27 mouse cellular contexts compared by ENCODE assay signal in the genomic region with DNA sequence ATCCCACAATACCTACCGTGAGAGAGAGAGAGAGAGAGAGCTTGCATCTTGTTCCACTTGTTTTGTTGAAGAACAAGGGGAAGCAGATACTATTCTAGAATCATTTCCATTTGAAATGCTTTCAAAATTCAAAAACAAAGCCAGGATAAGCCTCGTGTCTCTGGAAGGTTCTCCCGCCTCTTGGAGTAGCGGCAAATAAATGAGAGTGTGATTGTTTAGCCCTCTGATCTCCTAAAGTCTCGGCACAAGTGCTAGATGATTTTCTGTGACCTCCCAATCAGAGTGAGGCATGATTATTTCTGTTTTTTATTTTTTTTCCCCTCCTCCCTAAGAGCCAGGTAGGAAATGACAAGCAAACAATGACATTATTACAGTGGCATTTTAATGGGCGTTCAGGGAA.
"Had no signal": no experiment of that assay in that cellular context is flagged by ENCODE, and none has a peak within 500 bp of the region (broad histone marks: within the 10 kb centered on the region; RNA-seq: fewer than 3 reads in every experiment).

No protein-coding gene starts in this region.

- ATAC-seq: hindbrain, postnatal 0 days; intestine, embryonic 16.5 days; liver, embryonic 12.5 days had no signal

- H3K36me3 ChIP-seq: heart, embryonic 13.5 days; heart, embryonic 15.5 days; hindbrain, embryonic 13.5 days; hindbrain, embryonic 15.5 days; kidney, embryonic 15.5 days; limb, embryonic 13.5 days; limb, embryonic 15.5 days; liver, embryonic 12.5 days had no signal

- H3K9ac ChIP-seq: heart, embryonic 13.5 days; heart, embryonic 15.5 days; hindbrain, embryonic 13.5 days; hindbrain, embryonic 15.5 days; kidney, embryonic 15.5 days; limb, embryonic 13.5 days; limb, embryonic 15.5 days; liver, embryonic 12.5 days; liver, embryonic 14.5 days had no signal

- H3K27ac ChIP-seq: heart, adult 2 months; heart, embryonic 13.5 days; heart, embryonic 15.5 days; hindbrain, embryonic 13.5 days; hindbrain, embryonic 15.5 days; hindbrain, postnatal 0 days; kidney, embryonic 15.5 days; kidney, postnatal 0 days; limb, embryonic 13.5 days; limb, embryonic 15.5 days; liver, embryonic 12.5 days; liver, embryonic 14.5 days had no signal

- H3K27me3 ChIP-seq: heart, embryonic 13.5 days; heart, embryonic 15.5 days; hindbrain, embryonic 15.5 days; kidney, embryonic 15.5 days; limb, embryonic 15.5 days; liver, embryonic 12.5 days had no signal

- H3K4me3 ChIP-seq: heart, adult 2 months; heart, embryonic 13.5 days; heart, embryonic 15.5 days; hindbrain, embryonic 13.5 days; hindbrain, embryonic 15.5 days; kidney, embryonic 15.5 days; limb, embryonic 13.5 days; limb, embryonic 15.5 days; liver, embryonic 12.5 days had no signal

- H3K9me3 ChIP-seq: heart, embryonic 13.5 days; heart, embryonic 15.5 days; hindbrain, embryonic 13.5 days; hindbrain, embryonic 15.5 days; kidney, embryonic 15.5 days; limb, embryonic 13.5 days; limb, embryonic 15.5 days had no signal

- H3K4me1 ChIP-seq: heart, embryonic 13.5 days; heart, embryonic 15.5 days; kidney, embryonic 15.5 days; limb, embryonic 13.5 days; limb, embryonic 15.5 days; liver, embryonic 12.5 days had no signal

- H3K4me2 ChIP-seq: heart, embryonic 11.5 days; heart, embryonic 13.5 days; heart, embryonic 15.5 days; hindbrain, embryonic 13.5 days; hindbrain, embryonic 15.5 days; kidney, embryonic 15.5 days; limb, embryonic 13.5 days; limb, embryonic 15.5 days; liver, embryonic 12.5 days had no signal

- DNase-seq: gastrocnemius, postnatal 14 days; gastrocnemius, postnatal 36 days; heart, adult 11 months; heart, adult 2 months; heart, postnatal 14 days; heart, postnatal 36 days; kidney, adult 11 months; kidney, adult 2 months; kidney, adult 9 months; kidney, postnatal 14 days; kidney, postnatal 36 days; layer of hippocampus, adult 9-11 months; layer of hippocampus, postnatal 36 days; left cerebral cortex, postnatal 4 days had no signal
